Mouse (Mus musculus): ENCODE results near the gene Sparc.

The Sparc gene

DNA sequence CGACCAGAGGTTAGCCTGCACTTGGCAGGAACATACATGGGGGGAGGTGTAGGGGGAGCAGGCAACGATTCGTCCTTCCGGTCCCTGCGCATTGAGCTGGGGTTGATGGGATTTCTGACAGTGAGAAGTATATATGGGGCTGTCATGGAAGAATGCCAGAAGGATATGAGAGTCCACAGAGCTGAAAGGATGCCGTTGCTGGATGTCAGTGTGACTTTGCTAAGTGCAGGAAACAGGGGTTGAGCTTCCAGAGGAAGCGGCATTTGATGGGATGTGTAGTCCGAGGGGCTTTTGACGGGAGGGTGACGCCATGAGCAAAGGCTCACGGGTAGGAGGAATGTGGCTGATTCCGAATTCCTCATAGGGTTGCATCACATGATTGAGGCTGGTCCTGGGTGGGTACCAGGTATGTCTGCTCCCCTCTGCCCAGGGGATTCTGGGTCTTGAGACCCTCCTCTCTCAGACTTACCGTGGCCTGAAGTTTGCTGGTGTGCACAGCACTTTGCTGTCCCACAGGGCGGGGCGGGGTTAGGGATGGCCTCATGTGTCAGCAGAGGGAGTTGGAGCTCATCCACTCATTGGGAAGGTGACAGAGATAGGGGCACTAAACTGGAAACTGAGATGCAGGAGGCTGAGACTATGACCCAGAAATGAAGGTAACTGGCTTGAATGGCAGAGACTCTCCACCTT is 64.7 kb downstream of the Sparc start:
- peak; percentile 43 for DNase-seq

DNA sequence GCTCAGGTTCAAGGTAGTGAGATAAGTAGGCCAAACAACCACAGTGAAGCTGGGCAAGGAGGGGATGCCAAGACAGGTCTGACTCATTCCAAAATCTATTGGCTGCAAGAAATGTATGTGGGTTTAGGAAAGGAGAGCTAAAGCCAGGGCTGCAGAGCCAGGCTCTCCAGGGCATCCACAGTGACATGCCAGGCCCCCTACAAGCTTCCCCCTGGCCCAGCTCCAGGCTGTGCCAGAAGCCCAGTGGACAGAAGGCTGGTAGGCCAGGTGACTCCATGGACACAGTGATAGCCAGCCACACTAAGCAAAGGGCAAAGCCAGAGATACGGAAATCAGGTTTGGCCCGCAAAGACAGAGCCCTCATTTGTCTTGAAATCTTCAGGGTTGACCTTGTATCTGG is 66.1 kb downstream of the Sparc start:
- no peak for DNase-seq
